ENCODE assay signal across 9 mouse cellular contexts in genomic region chr15:80288036-80288435, GRCm38 (mm10). TPM values are rescaled to one million over a fixed set of nuclear protein-coding genes. Genes with fewer than 3 reads are reported as not detected.
DNase-seq lines count a peak whose midpoint lies in the region; ATAC-seq lines count a peak whose summit lies in the region.
"Had no signal": no experiment of that assay in that cellular context is flagged by ENCODE, and none has a peak within 500 bp of the region (broad histone marks: within the 10 kb centered on the region; RNA-seq: fewer than 3 reads in every experiment).

No protein-coding gene starts in this region.

- peaks cover 54% of the 10 kb centered on the region for H3K27me3 ChIP-seq in kidney, embryonic 14.5 days (ENCODE audit: control insufficient read depth, insufficient read depth, low read length)
- H3K27me3 ChIP-seq in forebrain, embryonic 10.5 days (ENCODE audit: poor library complexity, severe bottlenecking), result peaks cover 95% of the 10 kb centered on the region
- peaks cover 91% of the 10 kb centered on the region for H3K27me3 ChIP-seq in liver, embryonic 13.5 days

- H3K4me2 ChIP-seq in kidney, embryonic 14.5 days (replicated peaks; ENCODE audit: low read depth, low read length), result peak overlapping the region; percentile 92
- peak overlapping the region; percentile 59 for H3K4me2 ChIP-seq in liver, embryonic 13.5 days

- no peak for ATAC-seq in kidney, embryonic 14.5 days (ENCODE audit: low FRiP score, low TSS enrichment)
- ATAC-seq in liver, embryonic 13.5 days (ENCODE audit: low read depth), result no peak
- ATAC-seq: Patski had no signal

- H3K9ac ChIP-seq in kidney, embryonic 14.5 days (ENCODE audit: low read depth, low read length), result no peak overlapping the region
- H3K9ac ChIP-seq in liver, embryonic 13.5 days, result no peak overlapping the region

- no peak for DNase-seq in kidney, adult 9 months
- peak; percentile 78 for DNase-seq in cerebellum, adult 11-12 months
- peak; percentile 24 for DNase-seq in forebrain, embryonic 10.5 days (ENCODE audit: extremely low spot score, low spot score)
- DNase-seq in liver, embryonic 13.5 days, result no peak
- DNase-seq in spleen, postnatal 10 days (ENCODE audit: low spot score in 2 of 2), result no peak
- no peak for DNase-seq in kidney, postnatal 25 days
- DNase-seq in kidney, adult 8-10 months, result no peak

- H3K4me3 ChIP-seq in kidney, embryonic 14.5 days (ENCODE audit: low read length), result peak overlapping the region; percentile 45
- peak overlapping the region; percentile 59 for H3K4me3 ChIP-seq in forebrain, embryonic 10.5 days
- H3K4me3 ChIP-seq in liver, embryonic 13.5 days (replicated peaks), result peak overlapping the region; percentile 36

- no peaks in the 10 kb centered on the region for H3K9me3 ChIP-seq in kidney, embryonic 14.5 days (ENCODE audit: control insufficient read depth, low read length)
- no peaks in the 10 kb centered on the region for H3K9me3 ChIP-seq in forebrain, embryonic 10.5 days
- no peaks in the 10 kb centered on the region for H3K9me3 ChIP-seq in liver, embryonic 13.5 days (replicated peaks)

- no peak overlapping the region for H3K27ac ChIP-seq in kidney, embryonic 14.5 days (ENCODE audit: low read depth, low read length)
- no peak overlapping the region for H3K27ac ChIP-seq in forebrain, embryonic 10.5 days
- no peak overlapping the region for H3K27ac ChIP-seq in liver, embryonic 13.5 days

- H3K36me3 ChIP-seq in kidney, embryonic 14.5 days (ENCODE audit: control insufficient read depth, insufficient read depth, low read length), result no peaks in the 10 kb centered on the region
- no peaks in the 10 kb centered on the region for H3K36me3 ChIP-seq in forebrain, embryonic 10.5 days (replicated peaks)
- no peaks in the 10 kb centered on the region for H3K36me3 ChIP-seq in liver, embryonic 13.5 days

- H3K4me1 ChIP-seq in kidney, embryonic 14.5 days (ENCODE audit: control insufficient read depth, insufficient read depth, low read length), result 0 out of 2 replicates have a peak, but pooled peaks cover 5% of the 10 kb centered on the region
- H3K4me1 ChIP-seq in forebrain, embryonic 10.5 days, result peaks cover 39% of the 10 kb centered on the region
- peaks cover 5% of the 10 kb centered on the region; the same call in 1 of the 2 replicates for H3K4me1 ChIP-seq in liver, embryonic 13.5 days (replicated peaks)

- WGBS in kidney, embryonic 14.5 days, result 4% methylated on average over 23 of the region's 23 CpGs
- under 1% methylated on average over 23 of the region's 23 CpGs for WGBS in forebrain, embryonic 10.5 days
- WGBS in liver, embryonic 13.5 days (ENCODE audit: insufficient replicate concordance), result 6% methylated on average over 23 of the region's 23 CpGs

RNA-seq across cellular contexts. Expression of gene Cacna1i, which starts 1.0 kb away (rescaled TPM):
- 0.09 TPM in 1 of 2 replicates, not detected in the other for polyA plus RNA-seq in kidney, embryonic 14.5 days (2014; fragmentation: Nextera tagmentation; extraction: Ambion mirVana)
- 0.02 and 0.04 TPM in 2 replicates for polyA plus RNA-seq in forebrain, embryonic 10.5 days (2016; fragmentation: Nextera tagmentation; extraction: Ambion mirVana)
- not detected in 2 replicates for polyA plus RNA-seq in liver, embryonic 13.5 days (2015; fragmentation: Nextera tagmentation; extraction: Ambion mirVana)

RNA-seq across cellular contexts. Expression of gene Rps19bp1, which starts 23.9 kb away (rescaled TPM):
- polyA plus RNA-seq in kidney, embryonic 14.5 days (2014; fragmentation: Nextera tagmentation; extraction: Ambion mirVana), result 66.3 and 79.1 TPM in 2 replicates
- polyA plus RNA-seq in forebrain, embryonic 10.5 days (2016; fragmentation: Nextera tagmentation; extraction: Ambion mirVana), result 63.5 and 66.2 TPM in 2 replicates
- 39.6 and 41.9 TPM in 2 replicates for polyA plus RNA-seq in liver, embryonic 13.5 days (2015; fragmentation: Nextera tagmentation; extraction: Ambion mirVana)

RNA-seq across cellular contexts. Expression of gene Atf4, which starts 33.1 kb away (rescaled TPM):
- polyA plus RNA-seq in kidney, embryonic 14.5 days (2014; fragmentation: Nextera tagmentation; extraction: Ambion mirVana), result 131 and 145 TPM in 2 replicates
- 120 and 132 TPM in 2 replicates for polyA plus RNA-seq in forebrain, embryonic 10.5 days (2016; fragmentation: Nextera tagmentation; extraction: Ambion mirVana)
- 138 and 152 TPM in 2 replicates for polyA plus RNA-seq in liver, embryonic 13.5 days (2015; fragmentation: Nextera tagmentation; extraction: Ambion mirVana)

RNA-seq across cellular contexts. Expression of gene AC140267.1, which starts 52.4 kb away (rescaled TPM):
- not detected in 2 replicates for polyA plus RNA-seq in kidney, embryonic 14.5 days (2014; fragmentation: Nextera tagmentation; extraction: Ambion mirVana)
- polyA plus RNA-seq in forebrain, embryonic 10.5 days (2016; fragmentation: Nextera tagmentation; extraction: Ambion mirVana), result 3.6 and 3.7 TPM in 2 replicates
- polyA plus RNA-seq in liver, embryonic 13.5 days (2015; fragmentation: Nextera tagmentation; extraction: Ambion mirVana), result not detected in 2 replicates
- polyA plus RNA-seq: Patski had no signal

RNA-seq across cellular contexts. Expression of gene Mief1, which starts 54.2 kb away (rescaled TPM):
- 20.4 and 37.0 TPM in 2 replicates for polyA plus RNA-seq in kidney, embryonic 14.5 days (2014; fragmentation: Nextera tagmentation; extraction: Ambion mirVana)
- polyA plus RNA-seq in forebrain, embryonic 10.5 days (2016; fragmentation: Nextera tagmentation; extraction: Ambion mirVana), result 44.3 and 48.2 TPM in 2 replicates
- polyA plus RNA-seq in liver, embryonic 13.5 days (2015; fragmentation: Nextera tagmentation; extraction: Ambion mirVana), result 18.4 and 21.5 TPM in 2 replicates

Comparison
In these comparisons a context has a peak if more than half of its experiments do, and no peak if none do; other contexts are left out.
1. DNase-seq: peak in cerebellum, adult 11-12 months (single experiment) and forebrain, embryonic 10.5 days (single experiment); none in kidney, adult 9 months (single experiment), liver, embryonic 13.5 days (single experiment), spleen, postnatal 10 days (0 of 2), kidney, postnatal 25 days (0 of 2) and kidney, adult 8-10 months (0 of 2).
2. Peak in every context shown above with its lines, with median percentiles within 50 percentile points of each other: H3K4me3 ChIP-seq.